In the genomic region with DNA sequence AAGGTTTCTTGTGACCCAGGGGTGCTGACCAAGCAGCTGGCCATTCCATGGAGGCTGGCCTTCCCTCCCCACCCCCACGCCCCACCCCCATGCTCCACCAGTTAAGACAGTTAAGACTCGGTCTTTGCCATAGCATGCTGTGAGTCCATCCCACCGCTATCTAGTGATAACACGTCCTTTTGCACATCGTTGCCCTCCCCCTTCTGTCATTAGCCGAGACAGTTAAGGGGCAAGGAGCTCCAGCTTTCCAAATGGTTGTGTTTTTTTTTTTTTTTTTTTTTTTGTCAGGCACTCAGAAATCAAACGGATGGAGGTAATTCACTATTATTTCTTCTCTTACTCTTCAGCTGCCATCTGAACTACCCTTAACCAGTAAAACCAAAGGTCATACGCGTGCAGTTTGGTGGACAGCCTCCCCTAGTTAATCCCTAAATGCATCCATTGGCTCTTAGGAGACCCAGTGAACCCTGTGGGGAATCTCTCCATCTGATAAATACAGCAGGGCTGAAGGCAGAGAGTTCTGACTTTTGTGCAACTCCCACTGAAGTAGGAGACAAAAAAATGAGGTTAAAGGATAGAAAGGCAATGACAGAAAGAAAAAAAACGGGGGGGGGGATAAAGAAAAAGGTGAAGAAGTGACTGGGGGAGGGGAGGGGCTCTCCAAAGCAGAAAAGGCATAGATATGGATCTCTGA, we compare ENCODE assay signal across 30 mouse cellular contexts. TPM values are rescaled to one million over a fixed set of nuclear protein-coding genes. Genes with fewer than 3 reads are reported as not detected.
DNase-seq lines count a peak whose midpoint lies in the region; ATAC-seq lines count a peak whose summit lies in the region.
"Had no signal": no experiment of that assay in that cellular context is flagged by ENCODE, and none has a peak within 500 bp of the region (broad histone marks: within the 10 kb centered on the region; RNA-seq: fewer than 3 reads in every experiment).

No protein-coding gene starts in this region.

- WGBS in midbrain, embryonic 11.5 days, result 67% methylated on average over 10 of the region's 10 CpGs
- 67% methylated on average over 10 of the region's 10 CpGs for WGBS in midbrain, embryonic 15.5 days
- WGBS in liver, embryonic 15.5 days (ENCODE audit: insufficient replicate concordance), result 24% methylated on average over 10 of the region's 10 CpGs
- 77% methylated on average over 10 of the region's 10 CpGs for WGBS in hindbrain, embryonic 13.5 days

- no peaks in the 10 kb centered on the region for H3K9me3 ChIP-seq in midbrain, embryonic 11.5 days (ENCODE audit: control insufficient read depth, low read length)
- no peaks in the 10 kb centered on the region for H3K9me3 ChIP-seq in midbrain, embryonic 15.5 days
- no peaks in the 10 kb centered on the region for H3K9me3 ChIP-seq in liver, embryonic 15.5 days (replicated peaks)
- no peaks in the 10 kb centered on the region for H3K9me3 ChIP-seq in hindbrain, embryonic 13.5 days
- H3K9me3 ChIP-seq: forebrain, embryonic 12.5 days; intestine, embryonic 15.5 days; limb, embryonic 13.5 days; midbrain, embryonic 10.5 days; neural tube, embryonic 15.5 days had no signal

- H3K4me2 ChIP-seq in midbrain, embryonic 11.5 days, result no peak overlapping the region
- H3K4me2 ChIP-seq in midbrain, embryonic 15.5 days, result no peak overlapping the region
- H3K4me2 ChIP-seq in liver, embryonic 15.5 days, result peak overlapping the region; percentile 40
- H3K4me2 ChIP-seq in hindbrain, embryonic 13.5 days, result no peak overlapping the region
- H3K4me2 ChIP-seq: forebrain, embryonic 12.5 days; intestine, embryonic 15.5 days; limb, embryonic 13.5 days; lung, embryonic 14.5 days; neural tube, embryonic 15.5 days had no signal

- no peak overlapping the region for H3K4me3 ChIP-seq in midbrain, embryonic 11.5 days (ENCODE audit: low read depth, low read length)
- no peak overlapping the region for H3K4me3 ChIP-seq in midbrain, embryonic 15.5 days
- no peak overlapping the region for H3K4me3 ChIP-seq in liver, embryonic 15.5 days (replicated peaks)
- H3K4me3 ChIP-seq in hindbrain, embryonic 13.5 days, result no peak overlapping the region
- H3K4me3 ChIP-seq: forebrain, embryonic 12.5 days; intestine, embryonic 15.5 days; limb, embryonic 13.5 days; midbrain, embryonic 10.5 days; neural tube, embryonic 15.5 days had no signal

- ATAC-seq in midbrain, embryonic 11.5 days (ENCODE audit: low FRiP score), result no peak
- no peak for ATAC-seq in midbrain, embryonic 15.5 days (replicated peaks)
- ATAC-seq in erythroid progenitor cell, adult 5-6 weeks (replicated peaks; ENCODE audit: low FRiP score, poor library complexity, severe bottlenecking), result peak; percentile 65
- peak; percentile 81 for ATAC-seq in liver, embryonic 15.5 days (ENCODE audit: insufficient read depth)
- ATAC-seq in hindbrain, embryonic 13.5 days (ENCODE audit: low FRiP score), result no peak
- ATAC-seq: CD4-positive, CD25-positive, alpha-beta regulatory T cell, adult 4 months; hindbrain, embryonic 16.5 days; intestine, embryonic 15.5 days had no signal

- no peaks in the 10 kb centered on the region for H3K27me3 ChIP-seq in midbrain, embryonic 11.5 days (ENCODE audit: control insufficient read depth, insufficient read depth, low read length)
- no peaks in the 10 kb centered on the region for H3K27me3 ChIP-seq in midbrain, embryonic 15.5 days (replicated peaks)
- H3K27me3 ChIP-seq in liver, embryonic 15.5 days, result no peaks in the 10 kb centered on the region
- no peaks in the 10 kb centered on the region for H3K27me3 ChIP-seq in hindbrain, embryonic 13.5 days
- H3K27me3 ChIP-seq: forebrain, embryonic 12.5 days; intestine, embryonic 15.5 days; limb, embryonic 13.5 days; neural tube, embryonic 15.5 days had no signal

- H3K9ac ChIP-seq in midbrain, embryonic 11.5 days (ENCODE audit: low read length), result no peak overlapping the region
- no peak overlapping the region for H3K9ac ChIP-seq in midbrain, embryonic 15.5 days
- H3K9ac ChIP-seq in liver, embryonic 15.5 days, result 0 out of 2 replicates have a peak overlapping the region, but pooled peaks have one; percentile 19
- H3K9ac ChIP-seq in hindbrain, embryonic 13.5 days, result no peak overlapping the region
- H3K9ac ChIP-seq: forebrain, embryonic 12.5 days; intestine, embryonic 15.5 days; limb, embryonic 13.5 days; lung, embryonic 14.5 days; neural tube, embryonic 15.5 days had no signal

- no peaks in the 10 kb centered on the region for H3K4me1 ChIP-seq in midbrain, embryonic 11.5 days (ENCODE audit: control insufficient read depth, insufficient read depth, low read length)
- H3K4me1 ChIP-seq in midbrain, embryonic 15.5 days, result no peaks in the 10 kb centered on the region
- H3K4me1 ChIP-seq in liver, embryonic 15.5 days (replicated peaks), result peaks cover 47% of the 10 kb centered on the region
- H3K4me1 ChIP-seq in hindbrain, embryonic 13.5 days (replicated peaks), result no peaks in the 10 kb centered on the region
- H3K4me1 ChIP-seq: forebrain, embryonic 12.5 days; intestine, embryonic 15.5 days; neural tube, embryonic 15.5 days had no signal

- peaks cover 2% of the 10 kb centered on the region for H3K36me3 ChIP-seq in midbrain, embryonic 11.5 days (ENCODE audit: control insufficient read depth, insufficient read depth, low read length)
- peaks cover 12% of the 10 kb centered on the region; the same call in 1 of the 2 replicates for H3K36me3 ChIP-seq in midbrain, embryonic 15.5 days (replicated peaks)
- H3K36me3 ChIP-seq in liver, embryonic 15.5 days (replicated peaks), result peaks cover 91% of the 10 kb centered on the region
- H3K36me3 ChIP-seq in hindbrain, embryonic 13.5 days, result peaks cover 43% of the 10 kb centered on the region

- H3K27ac ChIP-seq in midbrain, embryonic 11.5 days (ENCODE audit: low read depth, low read length), result no peak overlapping the region
- H3K27ac ChIP-seq in midbrain, embryonic 15.5 days, result no peak overlapping the region
- H3K27ac ChIP-seq in liver, embryonic 15.5 days (replicated peaks), result peak overlapping the region; percentile 63
- no peak overlapping the region for H3K27ac ChIP-seq in hindbrain, embryonic 13.5 days
- H3K27ac ChIP-seq: forebrain, embryonic 12.5 days; intestine, embryonic 15.5 days; limb, embryonic 13.5 days; midbrain, embryonic 10.5 days; neural tube, embryonic 15.5 days had no signal

- peak; percentile 60 for DNase-seq in midbrain, embryonic 11.5 days (ENCODE audit: low spot score, missing footprints)
- no peak for DNase-seq in layer of hippocampus, adult 9-11 months
- DNase-seq in lung, postnatal 10 days, result no peak
- DNase-seq: adrenal gland, postnatal 10 days; cerebellum, adult 8-10 months; gastrocnemius, postnatal 25 days; kidney, adult 8-10 months; kidney, postnatal 10 days; layer of hippocampus, postnatal 36 days; lung, embryonic 14.5 days; lung, postnatal 36 days; thymus, adult 2 months had no signal

RNA-seq across cellular contexts. Expression of a gene that starts 5.5 kb away (rescaled TPM):
- not detected in 2 replicates for polyA plus RNA-seq in midbrain, embryonic 11.5 days (2014; fragmentation: Nextera tagmentation; extraction: Ambion mirVana)
- not detected in 2 replicates for polyA plus RNA-seq in midbrain, embryonic 15.5 days (2015; fragmentation: Nextera tagmentation; extraction: Ambion mirVana)
- 4.7 and 12.6 TPM in 2 replicates for total RNA-seq in erythroid progenitor cell, adult 5-6 weeks (2015; ENCODE audit: low replicate concordance)
- total RNA-seq in erythroid progenitor cell, adult 5-6 weeks (2017; ENCODE audit: low replicate concordance), result not detected in 2 replicates
- 0.31 TPM in 1 of 2 replicates, not detected in the other for polyA plus RNA-seq in liver, embryonic 15.5 days (2015; fragmentation: Nextera tagmentation; extraction: Ambion mirVana)
- not detected in 2 replicates for polyA plus RNA-seq in hindbrain, embryonic 13.5 days (2015; fragmentation: Nextera tagmentation; extraction: Ambion mirVana)
- total RNA-seq: adrenal gland, postnatal 10 days; gastrocnemius, postnatal 25 days; hematopoietic stem cell, adult 5-6 weeks; layer of hippocampus, adult 18-20 months; layer of hippocampus, postnatal 36 days; left cerebral cortex, postnatal 14 days had no signal
- polyA plus RNA-seq: CD4-positive, CD25-positive, alpha-beta regulatory T cell, adult 4 months; cortical plate, adult 2 months; embryonic facial prominence, embryonic 11.5 days; forebrain, embryonic 12.5 days; heart, embryonic 16.5 days; hindbrain, embryonic 16.5 days; intestine, embryonic 15.5 days; limb, embryonic 13.5 days; midbrain, embryonic 10.5 days; neural tube, embryonic 15.5 days; stomach, embryonic 16.5 days; thymus, adult 2 months had no signal

RNA-seq across cellular contexts. Expression of a gene that starts 9.0 kb away (rescaled TPM):
- 8.1 and 8.5 TPM in 2 replicates for polyA plus RNA-seq in midbrain, embryonic 11.5 days (2014; fragmentation: Nextera tagmentation; extraction: Ambion mirVana)
- polyA plus RNA-seq in midbrain, embryonic 15.5 days (2015; fragmentation: Nextera tagmentation; extraction: Ambion mirVana), result 11.7 and 11.9 TPM in 2 replicates
- 21.8 and 37.8 TPM in 2 replicates for total RNA-seq in erythroid progenitor cell, adult 5-6 weeks (2015; ENCODE audit: low replicate concordance)
- 20.5 and 33.1 TPM in 2 replicates for total RNA-seq in erythroid progenitor cell, adult 5-6 weeks (2017; ENCODE audit: low replicate concordance)
- polyA plus RNA-seq in liver, embryonic 15.5 days (2015; fragmentation: Nextera tagmentation; extraction: Ambion mirVana), result 29.9 and 34.7 TPM in 2 replicates
- polyA plus RNA-seq in hindbrain, embryonic 13.5 days (2015; fragmentation: Nextera tagmentation; extraction: Ambion mirVana), result 10.1 and 11.1 TPM in 2 replicates

RNA-seq across cellular contexts. Expression of a gene that starts 24.4 kb away (rescaled TPM):
- 32.6 and 32.7 TPM in 2 replicates for polyA plus RNA-seq in midbrain, embryonic 11.5 days (2014; fragmentation: Nextera tagmentation; extraction: Ambion mirVana)
- polyA plus RNA-seq in midbrain, embryonic 15.5 days (2015; fragmentation: Nextera tagmentation; extraction: Ambion mirVana), result 33.5 and 36.7 TPM in 2 replicates
- 94.3 and 165 TPM in 2 replicates for total RNA-seq in erythroid progenitor cell, adult 5-6 weeks (2015; ENCODE audit: low replicate concordance)
- total RNA-seq in erythroid progenitor cell, adult 5-6 weeks (2017; ENCODE audit: low replicate concordance), result 71.6 and 141 TPM in 2 replicates
- polyA plus RNA-seq in liver, embryonic 15.5 days (2015; fragmentation: Nextera tagmentation; extraction: Ambion mirVana), result 86.9 and 90.8 TPM in 2 replicates
- 33.2 and 36.3 TPM in 2 replicates for polyA plus RNA-seq in hindbrain, embryonic 13.5 days (2015; fragmentation: Nextera tagmentation; extraction: Ambion mirVana)

Comparison
In these comparisons a context has a peak if more than half of its experiments do, and no peak if none do; other contexts are left out.
1. ATAC-seq: peak in erythroid progenitor cell, adult 5-6 weeks (single experiment) and liver, embryonic 15.5 days (single experiment); none in midbrain, embryonic 11.5 days (single experiment), midbrain, embryonic 15.5 days (single experiment) and hindbrain, embryonic 13.5 days (single experiment).